Mouse (Mus musculus) thymus, adult 2 months (tissue): ENCODE results near the gene 5730455P16Rik. TPM values are rescaled to one million over a fixed set of nuclear protein-coding genes. Genes with fewer than 3 reads are reported as not detected.
A peak's percentile ranks its signal among the peaks of the same experiment; 100 is the strongest.
"Not testable (repeated sequence)": the region's sequence is repeated elsewhere in the genome, so short reads cannot be mapped to it uniquely, and the experiment has no call there.

Experiments
- DNase-seq: peaks from one replicate; pipeline ENCODE4 v3.0.0; 2021
- H3K27ac ChIP-seq: fragments of 200-500 bp; 2 replicates; pipeline ENCODE4 v1.5.1; 2012; ENCODE audit warnings: low read length, control low read depth; ENCODE audit not compliant: control insufficient read depth, insufficient read depth
- H3K27me3 ChIP-seq: fragments of 200-500 bp; 2 replicates; pipeline ENCODE4 v1.6.1; 2012; ENCODE audit warnings: mild to moderate bottlenecking, low read length, moderate library complexity, mixed read lengths; ENCODE audit not compliant: control insufficient read depth, insufficient read depth
- H3K36me3 ChIP-seq: fragments of 200-500 bp; 2 replicates; pipeline ENCODE4 v1.6.1; 2012; ENCODE audit warnings: mild to moderate bottlenecking, low read length, moderate library complexity; ENCODE audit not compliant: control insufficient read depth, insufficient read depth
- H3K4me1 ChIP-seq: fragments of 200-500 bp; replicated peaks from 2 replicates; pipeline ENCODE4 v1.6.1; 2012; ENCODE audit warnings: low read length; ENCODE audit not compliant: control insufficient read depth, insufficient read depth
- H3K4me3 ChIP-seq: fragments of 200-500 bp; 2 replicates; pipeline ENCODE4 v1.5.1; 2012; ENCODE audit warnings: mild to moderate bottlenecking, low read length, control low read depth, moderate library complexity; ENCODE audit not compliant: control insufficient read depth, insufficient read depth
- CTCF ChIP-seq: fragments of 200-500 bp; IDR thresholded peaks from 2 replicates; pipeline ENCODE4 v1.5.1; 2012; ENCODE audit warnings: mild to moderate bottlenecking, control low read depth, low read length, moderate library complexity, borderline replicate concordance; ENCODE audit not compliant: control insufficient read depth, poor library complexity, insufficient read depth; ENCODE audit errors: extremely low read depth
- POLR2A ChIP-seq: fragments of 200-500 bp; IDR thresholded peaks from 2 replicates; pipeline ENCODE4 v1.6.1; 2012; ENCODE audit warnings: mild to moderate bottlenecking, low read length, control low read depth, moderate library complexity; ENCODE audit not compliant: control insufficient read depth, poor library complexity, insufficient read depth; ENCODE audit errors: extremely low read depth
- WGBS: fragments of 180-500 bp; shearing (Covaris S2); methylation state at CpG from one replicate; pipeline ENCODE4 v1.1.7; 2018; 5-methylcytosine and 5-hydroxymethylcytosine counted together
- polyA plus RNA-seq: library from polyadenylated mRNA; depleted of rRNA; stranded (reverse); fragments of >200 nt; gene quantifications from 2 replicates; pipeline ENCODE4 v1.2.3, GENCODE M21; 2012

5730455P16Rik gene
- polyA plus RNA-seq, 1 experiment: 5.4 TPM

DNA sequence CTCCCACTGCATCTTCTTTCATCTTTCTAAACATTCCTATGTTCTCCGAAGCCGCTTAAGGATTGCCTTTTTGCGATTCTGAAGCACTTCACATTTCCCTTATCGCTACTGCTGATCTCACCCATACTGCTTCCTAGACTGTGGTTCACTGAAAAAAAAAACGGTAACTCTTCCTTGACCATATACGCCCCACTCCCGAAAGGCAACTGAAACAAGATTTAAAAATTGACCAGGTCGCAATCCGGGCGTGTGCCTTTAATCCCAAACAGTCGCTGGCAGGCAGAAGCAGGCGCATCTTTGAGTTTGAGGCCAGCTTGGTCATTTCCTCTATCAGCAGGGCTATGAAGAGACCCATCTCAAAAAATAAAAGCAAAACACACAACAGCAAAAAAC lies 4.8 kb upstream of the 5730455P16Rik start:
- peaks cover 9% of the 10 kb centered on the region for H3K4me1 ChIP-seq
- H3K36me3 ChIP-seq: peaks cover 16% of the 10 kb centered on the region
- peak overlapping the region; percentile 79 for H3K4me3 ChIP-seq
- no peak for TF ChIP-seq POLR2A
- no peak for TF ChIP-seq CTCF
- H3K27ac ChIP-seq: peak overlapping the region; percentile 79
- H3K27me3 ChIP-seq: no peaks in the 10 kb centered on the region
- WGBS: under 1% methylated on average over 12 of the region's 12 CpGs
- DNase-seq: peak; percentile 37

DNA sequence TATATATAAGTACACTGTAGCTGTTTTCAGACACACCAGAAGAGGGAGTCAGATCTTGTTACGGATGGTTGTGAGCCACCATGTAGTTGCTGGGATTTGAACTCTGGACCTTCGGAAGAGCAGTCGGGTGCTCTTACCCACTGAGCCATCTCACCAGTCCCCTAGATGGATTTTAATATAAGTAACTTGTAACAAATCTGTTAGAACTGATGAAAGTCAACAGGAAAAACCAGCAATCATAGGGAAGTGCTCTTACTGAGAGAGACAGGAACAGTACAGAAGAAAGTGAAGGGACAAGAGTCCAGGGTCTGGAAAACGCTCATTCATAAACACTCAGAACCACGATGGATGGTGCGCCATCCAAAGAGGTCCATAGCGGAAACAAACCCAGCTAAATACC lies 1.4 kb upstream of the 5730455P16Rik start:
- H3K4me3 ChIP-seq, H3K36me3 ChIP-seq, H3K27ac ChIP-seq, H3K4me1 ChIP-seq, DNase-seq, H3K27me3 ChIP-seq: not testable (repeated sequence)
- WGBS: 95% methylated on average over 7 of the region's 7 CpGs

DNA sequence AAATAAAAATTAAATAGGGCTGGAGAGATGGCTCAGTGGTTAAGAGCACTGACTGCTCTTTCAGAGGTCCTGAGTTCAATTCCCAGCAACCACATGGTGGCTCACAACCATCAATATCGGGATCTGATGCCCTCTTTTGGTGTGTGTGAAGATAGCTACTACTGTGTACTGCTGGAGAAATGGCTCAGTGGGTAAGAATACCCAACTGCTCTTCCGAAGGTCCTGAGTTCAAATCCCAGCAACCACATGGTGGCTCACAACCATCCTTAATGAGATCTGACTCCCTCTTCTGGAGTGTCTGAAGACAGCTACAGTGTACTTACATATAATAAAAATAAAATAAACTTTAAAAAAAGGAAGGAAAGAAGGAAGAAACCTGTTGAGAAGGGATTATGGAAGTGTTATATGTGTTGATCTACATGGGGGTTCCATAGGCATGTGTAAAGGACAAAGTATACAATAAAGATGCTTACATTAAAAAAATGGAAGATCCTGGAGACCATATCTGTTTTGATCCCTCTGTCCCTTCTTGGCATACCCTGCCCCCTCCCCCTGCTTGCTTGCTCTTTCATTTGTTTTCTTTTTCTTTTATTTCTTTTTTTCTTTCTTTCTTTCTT lies 726 bp upstream of the 5730455P16Rik start:
- not testable (repeated sequence) for H3K4me3 ChIP-seq, H3K27ac ChIP-seq, H3K4me1 ChIP-seq, H3K27me3 ChIP-seq, H3K36me3 ChIP-seq, DNase-seq
- 64% methylated on average over 2 of the region's 2 CpGs for WGBS

DNA sequence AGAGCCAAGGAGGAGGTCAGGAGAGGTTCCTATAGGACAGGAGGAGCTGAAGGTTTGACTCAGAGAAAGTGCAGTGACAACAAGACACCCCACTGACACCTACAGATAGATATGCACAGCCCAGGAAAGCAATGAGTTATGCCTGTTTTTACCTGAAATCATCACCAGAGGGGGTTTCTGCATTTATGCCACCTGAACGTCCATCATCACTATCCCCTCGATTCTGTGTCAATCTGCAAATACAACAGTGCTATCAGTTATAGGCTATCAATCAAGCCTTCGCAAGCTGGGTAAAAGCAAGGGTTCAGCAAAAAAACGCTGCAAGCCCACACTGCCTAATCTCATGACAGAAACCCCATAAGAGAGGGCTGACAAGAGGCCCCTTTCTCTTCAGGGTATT lies 1.2 kb downstream of the 5730455P16Rik start:
- Histone ChIP-seq H3K36me3 (peaks cover 8% of the 10 kb centered on the region; the same call in 1 of the 2 replicates), H3K4me1 (no peaks in the 10 kb centered on the region), H3K4me3 (no peak overlapping the region), H3K27me3 (no peaks in the 10 kb centered on the region), H3K27ac (no peak overlapping the region)
- TF ChIP-seq CTCF (no peak), POLR2A (no peak)
- 59% methylated on average over 4 of the region's 4 CpGs for WGBS
- DNase-seq: peak; percentile 29

DNA sequence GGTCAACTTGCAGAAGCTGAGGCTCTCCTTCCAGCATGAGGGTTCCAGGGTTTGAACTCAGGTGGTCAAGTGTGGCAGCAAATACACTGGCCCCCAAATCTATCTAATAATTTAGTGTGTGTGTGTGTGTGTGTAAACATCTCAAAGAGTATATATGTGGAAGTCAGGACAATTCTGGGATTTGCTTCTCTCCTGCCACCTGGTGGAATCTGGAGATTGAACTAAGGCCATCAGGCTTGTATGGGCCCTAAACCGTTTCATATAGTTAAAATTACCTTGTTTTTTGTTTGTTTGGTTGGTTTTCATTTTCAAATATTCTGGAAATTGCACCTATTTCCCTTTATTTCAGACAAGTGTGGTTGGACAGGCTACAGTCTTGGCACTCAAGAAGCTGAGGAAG lies 8.9 kb downstream of the 5730455P16Rik start:
- H3K36me3 ChIP-seq: peaks cover 18% of the 10 kb centered on the region

DNA sequence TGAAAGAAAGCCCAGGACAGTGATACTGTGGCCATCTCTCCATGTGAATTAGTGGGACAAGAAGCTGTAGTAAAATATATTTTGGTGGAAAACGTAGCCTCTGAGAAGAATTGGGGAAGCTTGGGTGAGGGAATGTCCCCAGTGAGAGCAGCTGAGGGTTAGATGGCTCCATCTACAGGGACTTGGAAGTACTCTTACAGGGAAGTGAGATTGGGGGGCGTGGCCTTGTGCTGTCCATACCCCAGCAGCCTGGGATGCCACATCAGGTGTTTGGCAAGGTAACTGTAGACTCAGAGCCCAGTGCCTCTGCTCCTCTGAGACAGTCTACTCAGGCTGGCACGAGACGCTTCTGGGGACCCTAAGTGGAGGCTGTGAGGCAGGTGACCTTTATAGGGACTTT lies 23.0 kb downstream of the 5730455P16Rik start:
- TF ChIP-seq CTCF (no peak), POLR2A (no peak)
- no peak for DNase-seq

More for the DNA sequence above, 8.9 kb downstream of the 5730455P16Rik start:
- TF ChIP-seq POLR2A (no peak), CTCF (no peak)
- no peaks in the 10 kb centered on the region for H3K4me1 ChIP-seq
- H3K27ac ChIP-seq: no peak overlapping the region
- H3K4me3 ChIP-seq: no peak overlapping the region
- 100% methylated on average over 1 of the region's 1 CpGs for WGBS
- no peak for DNase-seq
- H3K27me3 ChIP-seq: no peaks in the 10 kb centered on the region

DNA sequence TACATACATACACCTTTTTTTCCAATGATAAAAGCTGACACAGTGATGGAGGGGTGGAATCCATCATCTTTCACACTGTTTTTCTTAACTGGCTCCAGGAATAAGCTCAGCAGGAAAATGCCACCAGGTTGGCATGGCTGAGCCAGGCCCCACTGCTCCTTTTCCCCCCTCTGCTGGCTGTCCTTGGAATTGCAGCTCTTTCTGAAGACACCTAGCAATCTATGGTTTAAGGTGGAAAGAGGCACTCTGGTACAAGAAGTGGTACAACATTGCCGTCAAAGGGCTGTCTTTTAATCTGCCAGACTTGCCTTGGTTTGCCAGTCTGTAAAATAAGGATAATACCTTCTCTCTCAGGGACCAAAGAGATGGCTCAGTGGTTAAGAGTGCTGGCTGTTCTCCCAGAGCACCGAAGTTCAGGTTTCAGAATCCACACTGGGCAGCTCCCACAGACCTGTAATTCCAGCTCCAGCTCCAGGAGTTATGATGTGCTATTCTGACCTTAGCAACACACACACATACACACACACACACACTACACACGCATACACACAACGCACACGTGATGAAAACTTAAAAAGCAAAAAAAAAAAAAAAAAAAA lies 25.9 kb downstream of the 5730455P16Rik start:
- 68% methylated on average over 5 of the region's 5 CpGs for WGBS
- H3K27me3 ChIP-seq: no peaks in the 10 kb centered on the region
- peak; percentile 80; the same call in 1 of the 2 replicates for TF ChIP-seq CTCF
- no peak for TF ChIP-seq POLR2A
- peak; percentile 85 for DNase-seq
- H3K36me3 ChIP-seq: no peaks in the 10 kb centered on the region
- H3K27ac ChIP-seq: no peak overlapping the region
- H3K4me1 ChIP-seq: no peaks in the 10 kb centered on the region
- H3K4me3 ChIP-seq: no peak overlapping the region

More for the DNA sequence above, 23.0 kb downstream of the 5730455P16Rik start:
- H3K27ac ChIP-seq: no peak overlapping the region
- no peaks in the 10 kb centered on the region for H3K27me3 ChIP-seq
- H3K36me3 ChIP-seq: no peaks in the 10 kb centered on the region
- H3K4me3 ChIP-seq: no peak overlapping the region
- WGBS: 46% methylated on average over 4 of the region's 4 CpGs
- H3K4me1 ChIP-seq: no peaks in the 10 kb centered on the region
